Mouse (Mus musculus) cerebellum, postnatal 14 days (tissue): ENCODE measurements at regions not wholly inside any gene's neighbourhood (a gene's known extent, or its start where the extent isn't known, plus 50 kb on each side); places are given as distances from the start of the nearest gene placed in this dataset.

ENCODE experiments used
- DNase-seq, 2 experiments: peaks; one replicate each; pipeline ENCODE4 v3.0.0; 2021; ENCODE audit warnings: mixed read lengths in 2 of 2

DNA sequence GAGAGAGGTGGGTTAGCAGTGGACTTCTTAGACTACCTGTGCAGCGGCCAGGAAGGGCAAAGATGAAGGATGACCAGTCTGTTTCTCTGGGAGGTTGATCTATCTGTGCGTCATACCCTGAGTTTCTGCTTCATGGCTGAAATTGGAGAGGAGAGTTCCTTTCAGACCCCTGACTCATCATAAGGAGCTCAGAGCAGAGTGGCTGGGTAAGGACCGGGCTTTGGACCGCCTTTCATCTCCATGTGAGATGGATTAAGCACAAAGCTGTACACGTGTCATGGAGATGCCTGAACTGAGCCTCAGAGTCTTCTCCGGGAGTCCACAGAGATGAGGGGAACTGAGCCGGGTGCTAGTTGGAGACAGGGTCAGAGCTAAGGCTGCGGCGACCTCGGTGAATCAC, 80.7 kb upstream of the Gm9887 start:
- no peak for DNase-seq

DNA sequence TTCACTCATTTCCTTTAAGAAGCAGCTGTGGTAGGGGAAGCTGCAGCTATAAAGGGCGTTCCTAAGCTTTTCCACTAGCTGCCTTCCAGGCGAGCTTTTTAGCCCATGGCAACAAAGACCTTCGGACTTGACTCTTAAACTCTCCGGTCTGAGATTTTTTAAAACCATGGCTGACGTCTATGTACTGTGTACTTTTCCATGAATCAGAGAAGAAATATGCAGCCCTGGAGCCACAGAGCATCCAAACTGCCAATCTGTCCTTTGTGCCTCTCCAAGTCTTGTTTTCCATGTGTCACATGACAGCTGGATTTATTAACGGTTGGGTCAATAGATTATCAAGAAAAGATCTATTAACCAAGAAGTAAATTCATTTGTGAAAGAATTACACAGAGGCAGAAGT, 78.9 kb upstream of the Gm9887 start:
- no peak for DNase-seq

DNA sequence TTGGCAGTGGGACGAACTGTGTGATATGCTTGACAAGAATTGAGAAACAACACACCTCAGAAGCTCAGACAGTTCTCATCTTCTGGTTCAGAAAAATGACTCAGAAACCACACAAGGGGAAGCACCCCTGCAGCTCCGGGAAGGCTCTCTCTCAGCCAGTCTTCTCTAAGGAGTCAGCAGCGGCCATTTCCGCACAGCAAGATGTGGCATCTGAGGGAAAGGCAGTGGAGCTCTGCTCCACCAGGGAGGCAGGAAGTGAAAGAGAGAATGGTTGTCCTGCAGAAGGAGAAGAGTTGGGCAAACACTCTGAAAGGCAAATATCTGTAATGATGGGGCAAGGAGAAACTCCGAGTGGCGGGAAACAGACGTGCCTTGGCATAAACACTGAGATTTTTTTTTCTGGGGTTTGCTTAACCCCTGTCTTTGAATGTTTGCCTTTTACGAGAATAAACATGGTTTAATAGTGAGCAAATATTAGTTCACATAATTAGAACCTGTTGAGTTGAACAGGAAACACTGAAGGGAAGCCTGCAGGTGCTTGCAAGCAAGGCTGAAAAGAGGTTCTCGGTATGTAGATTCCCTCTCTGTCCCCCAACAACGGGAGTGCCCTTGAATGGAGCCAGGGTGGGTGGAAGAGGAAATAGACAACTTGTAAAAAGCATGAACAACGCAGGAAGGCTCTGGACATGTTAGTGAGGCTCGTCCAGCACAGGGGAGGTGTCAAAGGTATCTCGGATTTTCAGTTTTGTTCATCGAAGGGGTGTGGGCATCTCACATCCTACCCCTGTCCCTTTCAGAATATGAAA, 75.9 kb upstream of the Gm9887 start:
- no peak for DNase-seq

GRCm38 (mm10) chr12:69447322-69447827, 75.1 kb upstream of the Gm9887 start:
- no peak for DNase-seq

GRCm38 (mm10) chr12:69446468-69447321, 74.4 kb upstream of the Gm9887 start:
- DNase-seq = peak; percentile 78 to 85

DNA sequence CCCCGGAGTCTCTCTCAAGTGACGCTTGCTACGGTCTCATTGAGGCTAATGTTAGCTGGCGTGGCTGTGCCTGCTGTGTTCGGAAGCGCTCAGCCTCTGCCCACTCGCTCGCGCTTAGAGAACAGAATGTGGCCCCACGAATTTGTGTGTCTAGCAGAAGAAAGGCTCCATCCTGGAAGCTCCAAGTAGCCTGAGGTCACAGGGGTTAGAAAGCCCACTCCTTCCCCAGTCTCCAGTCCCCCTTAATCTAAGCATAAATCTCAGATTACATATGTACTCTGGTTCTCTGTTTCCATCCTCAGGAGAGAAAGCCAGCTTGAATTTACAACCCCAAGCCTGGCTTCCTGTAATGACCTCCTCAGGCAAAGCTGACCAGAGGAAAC, 73.8 kb upstream of the Gm9887 start:
- DNase-seq = peak in 1 of 2 experiments; percentile 41

GRCm38 (mm10) chr12:69442321-69442720, 70.1 kb upstream of the Gm9887 start:
- DNase-seq = no peak

- no peak for DNase-seq
Observed at GRCm38 (mm10) chr12:69441764-69442163, 69.5 kb upstream of the Gm9887 start.

GRCm38 (mm10) chr12:69438271-69438670, 66.0 kb upstream of the Gm9887 start:
- DNase-seq = no peak

DNA sequence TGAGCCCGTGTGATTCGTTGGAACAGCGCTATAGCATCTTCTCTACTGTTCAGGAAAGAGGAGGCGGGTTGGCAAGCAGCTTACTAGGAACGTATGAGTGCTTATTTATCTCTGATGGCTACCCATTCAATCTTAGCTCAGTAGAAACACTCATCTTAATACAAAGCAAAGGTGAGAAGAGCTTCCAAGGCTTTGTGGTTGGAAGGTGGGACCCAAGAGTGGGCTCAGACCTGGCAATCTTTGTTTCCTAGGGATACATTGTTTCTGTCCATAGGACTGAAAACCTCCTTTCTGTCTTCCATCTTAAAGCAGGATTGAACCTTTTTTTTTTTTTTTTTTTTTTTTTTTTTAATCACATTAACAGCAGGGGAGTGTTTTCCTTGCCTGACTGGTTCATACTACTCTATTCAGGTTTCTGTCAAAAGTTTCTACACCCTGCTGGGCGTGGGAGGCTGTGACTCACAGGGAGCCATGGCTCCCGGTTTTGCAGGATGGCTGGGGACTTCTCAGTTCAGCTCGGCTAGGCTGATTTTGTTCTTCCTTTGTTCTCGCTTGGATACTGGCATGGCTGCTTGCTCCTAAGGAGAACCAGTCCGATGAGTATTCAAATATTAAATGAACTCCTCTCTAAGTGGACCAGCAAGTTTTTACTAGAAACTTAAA, 64.7 kb upstream of the Gm9887 start:
- DNase-seq = no peak

DNA sequence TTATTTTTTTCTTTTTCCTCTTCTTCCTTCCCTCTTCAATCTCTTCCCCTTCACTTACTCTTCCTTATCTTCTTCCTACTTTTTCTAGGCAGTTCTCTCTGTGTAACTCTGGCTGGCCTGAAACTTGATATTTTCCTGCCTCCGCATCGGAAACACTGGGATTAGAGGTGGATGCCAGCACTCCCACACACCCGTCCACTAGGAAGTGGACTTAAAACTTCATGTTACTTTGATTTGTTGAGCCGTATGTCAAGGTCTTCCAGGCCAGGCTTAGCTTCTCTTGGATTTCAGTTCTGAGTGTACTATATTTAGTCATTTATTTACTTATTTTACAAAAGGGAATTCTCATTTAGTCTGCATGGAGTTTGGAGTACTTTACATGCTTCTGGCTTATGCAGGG, 62.1 kb upstream of the Gm9887 start:
- DNase-seq = no peak

DNA sequence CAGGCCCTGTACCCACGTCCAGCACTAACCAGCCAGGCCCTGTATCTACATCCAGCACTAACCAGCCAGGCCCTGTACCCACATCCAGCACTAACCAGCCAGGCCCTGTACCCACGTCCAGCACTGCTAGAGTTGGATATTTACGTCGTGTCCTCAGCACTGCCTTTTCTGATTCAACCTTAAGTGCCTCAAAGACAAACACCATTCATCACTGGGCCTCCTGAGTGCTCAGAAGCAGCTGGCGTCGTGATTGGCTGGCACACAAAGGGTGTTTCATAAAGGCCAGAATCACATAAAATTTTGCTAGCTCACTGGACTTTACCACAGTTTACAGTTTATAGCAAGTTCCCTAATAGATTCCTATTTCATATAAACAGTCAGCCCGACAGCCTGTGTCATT, 59.8 kb upstream of the Gm9887 start:
- DNase-seq = no peak

DNA sequence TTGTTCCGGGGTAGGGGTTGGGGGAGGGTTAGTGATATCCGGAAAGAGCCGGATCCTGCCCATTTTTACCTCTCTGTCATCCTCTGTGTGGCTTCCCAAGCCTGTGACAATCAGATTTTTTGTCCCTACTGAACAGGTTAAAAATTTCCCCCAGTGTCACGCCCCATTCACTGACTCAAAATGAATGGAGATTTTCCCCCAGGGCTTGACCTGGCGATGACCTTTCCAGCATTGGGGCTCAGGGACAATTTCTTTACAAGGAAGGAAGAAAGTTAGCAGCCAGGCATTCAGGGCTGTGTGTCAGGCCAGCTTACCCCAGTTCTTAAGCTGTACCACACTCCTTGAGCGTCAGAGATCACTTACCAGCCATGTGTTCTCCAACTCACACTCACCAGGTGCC, 55.9 kb upstream of the Gm9887 start:
- no peak for DNase-seq

DNA sequence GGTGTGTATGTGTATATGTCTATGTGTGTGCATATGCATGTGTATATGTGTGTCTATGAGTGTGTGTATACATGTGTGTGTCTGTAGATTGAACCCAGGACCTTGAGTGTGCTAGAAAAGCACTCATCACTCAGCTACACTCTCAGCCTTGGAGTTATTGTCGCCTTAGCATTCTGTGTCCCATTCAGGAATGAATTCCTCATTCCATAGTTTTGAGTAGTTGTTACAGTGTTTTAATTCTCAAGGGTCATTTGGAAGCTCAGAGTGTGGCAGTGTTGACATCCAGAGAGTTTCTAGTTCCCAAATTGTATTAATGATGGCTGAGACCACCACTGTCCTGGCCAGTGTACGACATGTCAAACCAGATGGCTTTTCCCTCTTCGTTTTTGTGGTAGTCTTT, 53.4 kb upstream of the Gm9887 start:
- DNase-seq = no peak

- DNase-seq = no peak
Observed at GRCm38 (mm10) chr12:69424971-69425370, 52.7 kb upstream of the Gm9887 start.
